Mouse (Mus musculus) adrenal gland, postnatal 25 days (tissue): ENCODE measurements at regions not wholly inside any gene's neighbourhood (a gene's known extent, or its start where the extent isn't known, plus 50 kb on each side); places are given as distances from the start of the nearest gene placed in this dataset.
A peak's percentile ranks its signal among the peaks of the same experiment; 100 is the strongest.

Source experiments
- DNase-seq: peaks from one replicate; pipeline ENCODE4 v3.0.0; 2021; ENCODE audit warnings: mixed read lengths

GRCm38 (mm10) chr19:15649368-15649767 lies 297.8 kb downstream of the Psat1 start:
- peak; percentile 18 for DNase-seq

- no peak for DNase-seq
Measured at GRCm38 (mm10) chr19:15647313-15647712, 299.8 kb downstream of the Psat1 start.

GRCm38 (mm10) chr19:15644786-15645185 lies 302.4 kb downstream of the Psat1 start:
- DNase-seq: peak; percentile 8

- DNase-seq: peak; percentile 35
Measured at GRCm38 (mm10) chr19:15617233-15617915, 329.8 kb downstream of the Psat1 start.

GRCm38 (mm10) chr19:15614648-15615561 lies 332.2 kb downstream of the Psat1 start:
- no peak for DNase-seq

- no peak for DNase-seq
Measured at GRCm38 (mm10) chr19:15611137-15611758, 335.9 kb downstream of the Psat1 start.

GRCm38 (mm10) chr19:15606440-15606839 lies 340.7 kb downstream of the Psat1 start:
- no peak for DNase-seq

- DNase-seq: no peak
Measured at GRCm38 (mm10) chr19:15592821-15593220, 354.3 kb downstream of the Psat1 start.

- no peak for DNase-seq
Measured at GRCm38 (mm10) chr19:15583782-15584693, 363.1 kb downstream of the Psat1 start.

- no peak for DNase-seq
Measured at GRCm38 (mm10) chr19:15583106-15583781, 363.9 kb downstream of the Psat1 start.

GRCm38 (mm10) chr19:15571204-15571603 lies 375.9 kb downstream of the Psat1 start:
- no peak for DNase-seq

GRCm38 (mm10) chr19:15561511-15561910 lies 385.6 kb downstream of the Psat1 start:
- DNase-seq: no peak

- DNase-seq: no peak
Measured at GRCm38 (mm10) chr19:15553953-15554352, 393.2 kb downstream of the Psat1 start.

- no peak for DNase-seq
Measured at GRCm38 (mm10) chr19:15517853-15518252, 429.3 kb downstream of the Psat1 start.

GRCm38 (mm10) chr19:15516566-15517305 lies 430.4 kb downstream of the Psat1 start:
- no peak for DNase-seq

GRCm38 (mm10) chr19:15513197-15513596 lies 433.9 kb downstream of the Psat1 start:
- DNase-seq: no peak

- DNase-seq: no peak
Measured at GRCm38 (mm10) chr19:15510395-15510794, 436.7 kb downstream of the Psat1 start.

GRCm38 (mm10) chr19:15502985-15503354 lies 444.2 kb downstream of the Psat1 start:
- no peak for DNase-seq

GRCm38 (mm10) chr19:15502315-15502984 lies 444.7 kb downstream of the Psat1 start:
- DNase-seq: no peak

- no peak for DNase-seq
Measured at GRCm38 (mm10) chr19:15495532-15495931, 451.6 kb downstream of the Psat1 start.
